Mouse (Mus musculus): ENCODE measurements around the gene Tspan2. TPM values are rescaled to one million over a fixed set of nuclear protein-coding genes. Genes with fewer than 3 reads are reported as not detected.

The Tspan2 gene
- polyA plus RNA-seq, 1 experiment = 108 TPM

- Histone ChIP-seq H3K4me1 (ENCODE audit: control insufficient read depth, insufficient read depth, low read length) (no peaks in the 10 kb centered on the region), H3K27ac (ENCODE audit: insufficient read depth, low read length) (no peak overlapping the region), H3K4me3 (ENCODE audit: insufficient read depth, low read length) (no peak overlapping the region)
- no peak for TF ChIP-seq POLR2A (IDR thresholded peaks at IDR 0.05; ENCODE audit: extremely low read depth, insufficient read depth, low read length)
- TF ChIP-seq CTCF (IDR thresholded peaks at IDR 0.05; ENCODE audit: extremely low read depth, insufficient read depth, low read length) = no peak
Measured at GRCm38 (mm10) chr3:102752457-102752856, 18.1 kb downstream of the Tspan2 start.

- TF ChIP-seq POLR2A (IDR thresholded peaks at IDR 0.05; ENCODE audit: extremely low read depth, insufficient read depth, low read length) (no peak), CTCF (IDR thresholded peaks at IDR 0.05; ENCODE audit: extremely low read depth, insufficient read depth, low read length) (no peak)
- H3K27ac ChIP-seq (ENCODE audit: insufficient read depth, low read length) = no peak overlapping the region
- H3K4me3 ChIP-seq (ENCODE audit: insufficient read depth, low read length) = no peak overlapping the region
- H3K4me1 ChIP-seq (ENCODE audit: control insufficient read depth, insufficient read depth, low read length) = no peaks in the 10 kb centered on the region
Measured at GRCm38 (mm10) chr3:102755801-102756200, 21.5 kb downstream of the Tspan2 start.

GRCm38 (mm10) chr3:102757019-102757418, 22.7 kb downstream of the Tspan2 start:
- no peak overlapping the region for H3K4me3 ChIP-seq (ENCODE audit: insufficient read depth, low read length)
- TF ChIP-seq POLR2A (IDR thresholded peaks at IDR 0.05; ENCODE audit: extremely low read depth, insufficient read depth, low read length) (no peak), CTCF (IDR thresholded peaks at IDR 0.05; ENCODE audit: extremely low read depth, insufficient read depth, low read length) (no peak)
- H3K4me1 ChIP-seq (ENCODE audit: control insufficient read depth, insufficient read depth, low read length) = no peaks in the 10 kb centered on the region
- no peak overlapping the region for H3K27ac ChIP-seq (ENCODE audit: insufficient read depth, low read length)

GRCm38 (mm10) chr3:102760236-102760635, 25.9 kb downstream of the Tspan2 start:
- Histone ChIP-seq H3K4me3 (ENCODE audit: insufficient read depth, low read length) (no peak overlapping the region), H3K4me1 (ENCODE audit: control insufficient read depth, insufficient read depth, low read length) (peaks cover 2% of the 10 kb centered on the region; the same call in 1 of the 2 replicates), H3K27ac (ENCODE audit: insufficient read depth, low read length) (no peak overlapping the region)
- TF ChIP-seq POLR2A (IDR thresholded peaks at IDR 0.05; ENCODE audit: extremely low read depth, insufficient read depth, low read length) (no peak), CTCF (IDR thresholded peaks at IDR 0.05; ENCODE audit: extremely low read depth, insufficient read depth, low read length) (no peak)

- no peak overlapping the region for H3K4me3 ChIP-seq (ENCODE audit: insufficient read depth, low read length)
- no peak overlapping the region for H3K27ac ChIP-seq (ENCODE audit: insufficient read depth, low read length)
- TF ChIP-seq CTCF (IDR thresholded peaks at IDR 0.05; ENCODE audit: extremely low read depth, insufficient read depth, low read length) (no peak), POLR2A (IDR thresholded peaks at IDR 0.05; ENCODE audit: extremely low read depth, insufficient read depth, low read length) (no peak)
- peaks cover 2% of the 10 kb centered on the region; the same call in 1 of the 2 replicates for H3K4me1 ChIP-seq (ENCODE audit: control insufficient read depth, insufficient read depth, low read length)
Measured at GRCm38 (mm10) chr3:102762388-102762787, 28.1 kb downstream of the Tspan2 start.

GRCm38 (mm10) chr3:102763713-102764400, 29.5 kb downstream of the Tspan2 start:
- TF ChIP-seq POLR2A (IDR thresholded peaks at IDR 0.05; ENCODE audit: extremely low read depth, insufficient read depth, low read length) = no peak
- Histone ChIP-seq H3K4me3 (ENCODE audit: insufficient read depth, low read length) (no peak overlapping the region), H3K4me1 (ENCODE audit: control insufficient read depth, insufficient read depth, low read length) (peaks cover 2% of the 10 kb centered on the region; the same call in 1 of the 2 replicates), H3K27ac (ENCODE audit: insufficient read depth, low read length) (no peak overlapping the region)

- no peak for TF ChIP-seq POLR2A (IDR thresholded peaks at IDR 0.05; ENCODE audit: extremely low read depth, insufficient read depth, low read length)
- no peak for TF ChIP-seq CTCF (IDR thresholded peaks at IDR 0.05; ENCODE audit: extremely low read depth, insufficient read depth, low read length)
Measured at GRCm38 (mm10) chr3:102764850-102765249, 30.5 kb downstream of the Tspan2 start.

GRCm38 (mm10) chr3:102773018-102773417, 38.7 kb downstream of the Tspan2 start:
- no peak overlapping the region for H3K27ac ChIP-seq (ENCODE audit: insufficient read depth, low read length)
- H3K4me3 ChIP-seq (ENCODE audit: insufficient read depth, low read length) = no peak overlapping the region
- TF ChIP-seq CTCF (IDR thresholded peaks at IDR 0.05; ENCODE audit: extremely low read depth, insufficient read depth, low read length) (no peak), POLR2A (IDR thresholded peaks at IDR 0.05; ENCODE audit: extremely low read depth, insufficient read depth, low read length) (no peak)
- H3K4me1 ChIP-seq (ENCODE audit: control insufficient read depth, insufficient read depth, low read length) = no peaks in the 10 kb centered on the region

More at GRCm38 (mm10) chr3:102764850-102765249, 30.5 kb downstream of the Tspan2 start:
- Histone ChIP-seq H3K4me3 (ENCODE audit: insufficient read depth, low read length) (no peak overlapping the region), H3K27ac (ENCODE audit: insufficient read depth, low read length) (no peak overlapping the region), H3K4me1 (ENCODE audit: control insufficient read depth, insufficient read depth, low read length) (peaks cover 2% of the 10 kb centered on the region; the same call in 1 of the 2 replicates)

GRCm38 (mm10) chr3:102782618-102783017, 48.3 kb downstream of the Tspan2 start, which contains the start of gene Tshb:
TSS of gene Tshb (minus strand) at chr3:102782718.
- no peaks in the 10 kb centered on the region for H3K4me1 ChIP-seq (ENCODE audit: control insufficient read depth, insufficient read depth, low read length)
- H3K27ac ChIP-seq (ENCODE audit: insufficient read depth, low read length) = no peak within 1 kb of the TSS
- TF ChIP-seq CTCF (IDR thresholded peaks at IDR 0.05; ENCODE audit: extremely low read depth, insufficient read depth, low read length) = no peak
- no peak for TF ChIP-seq POLR2A (IDR thresholded peaks at IDR 0.05; ENCODE audit: extremely low read depth, insufficient read depth, low read length)
- no peak within 1 kb of the TSS for H3K4me3 ChIP-seq (ENCODE audit: insufficient read depth, low read length)

GRCm38 (mm10) chr3:102787369-102787768, 53.0 kb downstream of the Tspan2 start:
- no peaks in the 10 kb centered on the region for H3K4me1 ChIP-seq (ENCODE audit: control insufficient read depth, insufficient read depth, low read length)
- no peak overlapping the region for H3K27ac ChIP-seq (ENCODE audit: insufficient read depth, low read length)
- TF ChIP-seq CTCF (IDR thresholded peaks at IDR 0.05; ENCODE audit: extremely low read depth, insufficient read depth, low read length) = no peak
- no peak for TF ChIP-seq POLR2A (IDR thresholded peaks at IDR 0.05; ENCODE audit: extremely low read depth, insufficient read depth, low read length)
- H3K4me3 ChIP-seq (ENCODE audit: insufficient read depth, low read length) = no peak overlapping the region

Measured in cortical plate, adult 2 months (tissue).